Mouse (Mus musculus) lung, postnatal 14 days (tissue): ENCODE results near the gene Whrn.
A peak's percentile ranks its signal among the peaks of the same experiment; 100 is the strongest.

Experiments used
- DNase-seq: peaks from one replicate; pipeline ENCODE4 v3.0.0; 2021

Whrn gene

GRCm38 (mm10) chr4:63443101-63443500, 52.7 kb downstream of the Whrn start:
- no peak for DNase-seq

GRCm38 (mm10) chr4:63441616-63442015, 54.2 kb downstream of the Whrn start:
- DNase-seq = no peak

- no peak for DNase-seq
Observed at GRCm38 (mm10) chr4:63440262-63440661, 55.5 kb downstream of the Whrn start.

GRCm38 (mm10) chr4:63437968-63438367, 57.8 kb downstream of the Whrn start:
- no peak for DNase-seq

- no peak for DNase-seq
Observed at GRCm38 (mm10) chr4:63437119-63437815, 58.5 kb downstream of the Whrn start.

GRCm38 (mm10) chr4:63435402-63435801, 60.4 kb downstream of the Whrn start:
- DNase-seq = no peak

- no peak for DNase-seq
Observed at GRCm38 (mm10) chr4:63431098-63431497, 64.7 kb downstream of the Whrn start.

- DNase-seq = no peak
Observed at GRCm38 (mm10) chr4:63430357-63430756, 65.4 kb downstream of the Whrn start.

GRCm38 (mm10) chr4:63426308-63426707, 69.5 kb downstream of the Whrn start:
- DNase-seq = no peak

GRCm38 (mm10) chr4:63423811-63424210, 72.0 kb downstream of the Whrn start:
- DNase-seq = no peak

- no peak for DNase-seq
Observed at GRCm38 (mm10) chr4:63423231-63423630, 72.6 kb downstream of the Whrn start.

GRCm38 (mm10) chr4:63420143-63420920, 75.5 kb downstream of the Whrn start:
- DNase-seq = no peak

GRCm38 (mm10) chr4:63418270-63418669, 77.5 kb downstream of the Whrn start:
- DNase-seq = no peak

GRCm38 (mm10) chr4:63417318-63417957, 78.4 kb downstream of the Whrn start:
- DNase-seq = peak; percentile 92

- DNase-seq = no peak
Observed at GRCm38 (mm10) chr4:63414951-63415350, 80.8 kb downstream of the Whrn start.

- DNase-seq = no peak
Observed at GRCm38 (mm10) chr4:63411222-63411621, 84.6 kb downstream of the Whrn start.

- peak; percentile 95 for DNase-seq
Observed at GRCm38 (mm10) chr4:63410583-63410934, 85.2 kb downstream of the Whrn start.

GRCm38 (mm10) chr4:63409908-63410582, 85.7 kb downstream of the Whrn start:
- peak; percentile 61 for DNase-seq

- no peak for DNase-seq
Observed at GRCm38 (mm10) chr4:63409317-63409907, 86.4 kb downstream of the Whrn start.

GRCm38 (mm10) chr4:63408649-63409048, 87.1 kb downstream of the Whrn start:
- DNase-seq = peak; percentile 76

GRCm38 (mm10) chr4:63408247-63408646, 87.5 kb downstream of the Whrn start:
- DNase-seq = no peak

- no peak for DNase-seq
Observed at GRCm38 (mm10) chr4:63405683-63406082, 90.1 kb downstream of the Whrn start.

GRCm38 (mm10) chr4:63405051-63405450, 90.7 kb downstream of the Whrn start:
- DNase-seq = no peak
